Mouse (Mus musculus): ENCODE measurements around the gene Dhx58. TPM values are rescaled to one million over a fixed set of nuclear protein-coding genes. Genes with fewer than 3 reads are reported as not detected.

The Dhx58 gene
- polyA plus RNA-seq, 1 experiment from 2014 or later = 9.8 TPM

DNA sequence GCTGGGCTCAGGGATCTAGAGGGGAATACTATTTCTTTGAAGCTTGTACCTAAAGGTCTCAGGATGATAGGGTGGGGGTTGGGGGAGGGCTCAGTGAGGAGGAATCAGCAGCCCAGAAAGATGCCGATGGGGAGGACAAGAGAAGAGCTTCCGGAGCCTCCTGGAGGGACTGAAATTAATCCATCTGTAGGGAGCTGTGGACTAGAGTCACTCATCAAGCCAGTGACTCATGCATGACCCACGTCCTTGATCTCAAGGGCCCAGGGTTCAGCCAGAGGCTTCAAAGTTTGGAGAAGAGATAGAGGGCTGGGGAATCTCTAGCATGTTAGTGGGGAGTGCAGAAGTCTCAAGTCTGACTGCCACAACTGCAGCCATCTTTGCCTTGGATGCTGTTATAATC, 52.3 kb downstream of the Dhx58 start:
- H3K27me3 ChIP-seq (replicated peaks; ENCODE audit: control insufficient read depth, insufficient read depth, low read length) = peaks cover 18% of the 10 kb centered on the region
- TF ChIP-seq CTCF (IDR thresholded peaks at IDR 0.05; ENCODE audit: low read depth) = no peak
- no peak overlapping the region for H3K27ac ChIP-seq (ENCODE audit: low read depth, low read length)
- ATAC-seq = no peak
- H3K4me1 ChIP-seq (replicated peaks; ENCODE audit: control insufficient read depth, insufficient read depth, low read length) = no peaks in the 10 kb centered on the region
- no peak overlapping the region for H3K4me2 ChIP-seq (replicated peaks; ENCODE audit: low read depth)
- no peaks in the 10 kb centered on the region for H3K36me3 ChIP-seq (ENCODE audit: control insufficient read depth, insufficient read depth)
- no peak overlapping the region for H3K9ac ChIP-seq (ENCODE audit: low read depth, low read length)
- WGBS = 27% methylated on average over 3 of the region's 3 CpGs
- no peaks in the 10 kb centered on the region for H3K9me3 ChIP-seq (ENCODE audit: control insufficient read depth)
- no peak overlapping the region for H3K4me3 ChIP-seq (ENCODE audit: low read depth, low read length)

GRCm38 (mm10) chr11:100651205-100651604, 52.9 kb downstream of the Dhx58 start:
- Histone ChIP-seq H3K4me2 (replicated peaks; ENCODE audit: low read depth) (no peak overlapping the region), H3K27me3 (replicated peaks; ENCODE audit: control insufficient read depth, insufficient read depth, low read length) (peaks cover 18% of the 10 kb centered on the region), H3K9me3 (ENCODE audit: control insufficient read depth) (no peaks in the 10 kb centered on the region), H3K27ac (ENCODE audit: low read depth, low read length) (no peak overlapping the region), H3K36me3 (ENCODE audit: control insufficient read depth, insufficient read depth) (no peaks in the 10 kb centered on the region), H3K9ac (ENCODE audit: low read depth, low read length) (no peak overlapping the region), H3K4me1 (replicated peaks; ENCODE audit: control insufficient read depth, insufficient read depth, low read length) (no peaks in the 10 kb centered on the region), H3K4me3 (ENCODE audit: low read depth, low read length) (no peak overlapping the region)
- ATAC-seq = no peak
- no peak for TF ChIP-seq CTCF (IDR thresholded peaks at IDR 0.05; ENCODE audit: low read depth)
- WGBS = 10% methylated on average over 8 of the region's 8 CpGs

DNA sequence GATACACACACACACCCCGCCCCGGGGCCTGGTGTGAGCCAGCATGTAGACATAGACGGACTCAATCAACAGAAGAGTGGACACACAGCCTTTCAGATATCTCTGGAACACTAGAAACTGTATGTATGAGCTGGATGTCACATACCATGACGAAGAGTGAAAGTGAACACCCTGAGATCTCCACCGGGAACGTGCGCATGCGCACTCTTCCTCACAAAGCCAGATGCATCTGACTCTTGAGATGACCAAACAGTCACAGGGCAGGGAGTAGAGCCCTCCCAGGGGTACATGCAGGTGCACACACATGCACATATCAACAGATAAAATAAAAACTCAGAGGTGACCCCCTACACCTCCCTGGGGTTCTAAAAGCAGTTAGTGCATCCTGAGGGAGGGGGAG, 55.7 kb downstream of the Dhx58 start:
- Histone ChIP-seq H3K27ac (ENCODE audit: low read depth, low read length) (no peak overlapping the region), H3K27me3 (replicated peaks; ENCODE audit: control insufficient read depth, insufficient read depth, low read length) (peaks cover 18% of the 10 kb centered on the region), H3K9me3 (ENCODE audit: control insufficient read depth) (no peaks in the 10 kb centered on the region), H3K9ac (ENCODE audit: low read depth, low read length) (no peak overlapping the region), H3K4me1 (replicated peaks; ENCODE audit: control insufficient read depth, insufficient read depth, low read length) (no peaks in the 10 kb centered on the region), H3K36me3 (ENCODE audit: control insufficient read depth, insufficient read depth) (no peaks in the 10 kb centered on the region), H3K4me3 (ENCODE audit: low read depth, low read length) (no peak overlapping the region), H3K4me2 (replicated peaks; ENCODE audit: low read depth) (no peak overlapping the region)
- no peak for ATAC-seq
- TF ChIP-seq CTCF (IDR thresholded peaks at IDR 0.05; ENCODE audit: low read depth) = no peak
- WGBS = 81% methylated on average over 8 of the region's 8 CpGs

GRCm38 (mm10) chr11:100646265-100646664, 57.8 kb downstream of the Dhx58 start:
- Histone ChIP-seq H3K27me3 (replicated peaks; ENCODE audit: control insufficient read depth, insufficient read depth, low read length) (peaks cover 18% of the 10 kb centered on the region), H3K4me1 (replicated peaks; ENCODE audit: control insufficient read depth, insufficient read depth, low read length) (no peaks in the 10 kb centered on the region), H3K9me3 (ENCODE audit: control insufficient read depth) (no peaks in the 10 kb centered on the region), H3K36me3 (ENCODE audit: control insufficient read depth, insufficient read depth) (no peaks in the 10 kb centered on the region), H3K9ac (ENCODE audit: low read depth, low read length) (no peak overlapping the region), H3K27ac (ENCODE audit: low read depth, low read length) (no peak overlapping the region), H3K4me3 (ENCODE audit: low read depth, low read length) (no peak overlapping the region), H3K4me2 (replicated peaks; ENCODE audit: low read depth) (no peak overlapping the region)
- 13% methylated on average over 1 of the region's 1 CpGs for WGBS
- peak; percentile 81 for TF ChIP-seq CTCF (IDR thresholded peaks at IDR 0.05; ENCODE audit: low read depth)
- ATAC-seq = no peak

Other genes with a start within 250 kb of the Dhx58 start
- 1.8 and 1.9 TPM in 2 replicates for gene Klhl11, start 231.5 kb downstream of the Dhx58 start, polyA plus RNA-seq (2015; fragmentation: Nextera tagmentation; extraction: Ambion mirVana)
- gene Acly, start 176.3 kb downstream of the Dhx58 start, polyA plus RNA-seq (2015; fragmentation: Nextera tagmentation; extraction: Ambion mirVana) = 29.3 and 29.5 TPM in 2 replicates
- 0.18 and 0.22 TPM in 2 replicates for gene Ttc25, start 158.7 kb downstream of the Dhx58 start, polyA plus RNA-seq (2015; fragmentation: Nextera tagmentation; extraction: Ambion mirVana)
- 15.6 and 16.3 TPM in 2 replicates for gene Cnp, start 129.4 kb downstream of the Dhx58 start, polyA plus RNA-seq (2015; fragmentation: Nextera tagmentation; extraction: Ambion mirVana)
- 52.2 and 55.7 TPM in 2 replicates for gene Nkiras2, start 85.0 kb downstream of the Dhx58 start, polyA plus RNA-seq (2015; fragmentation: Nextera tagmentation; extraction: Ambion mirVana)
- gene Dnajc7, start 84.1 kb downstream of the Dhx58 start, polyA plus RNA-seq (2015; fragmentation: Nextera tagmentation; extraction: Ambion mirVana) = 72.9 and 80.2 TPM in 2 replicates
- 0.09 and 0.20 TPM in 2 replicates for gene Zfp385c, start 11.8 kb downstream of the Dhx58 start, polyA plus RNA-seq (2015; fragmentation: Nextera tagmentation; extraction: Ambion mirVana)
- gene Kat2a, start 8.2 kb upstream of the Dhx58 start, polyA plus RNA-seq (2015; fragmentation: Nextera tagmentation; extraction: Ambion mirVana) = 11.8 and 12.3 TPM in 2 replicates
- 0.44 and 0.65 TPM in 2 replicates for gene Hspb9, start 9.6 kb upstream of the Dhx58 start, polyA plus RNA-seq (2015; fragmentation: Nextera tagmentation; extraction: Ambion mirVana)
- 62.2 and 62.7 TPM in 2 replicates for gene Rab5c, start 33.9 kb upstream of the Dhx58 start, polyA plus RNA-seq (2015; fragmentation: Nextera tagmentation; extraction: Ambion mirVana)
- 0.04 and 0.12 TPM in 2 replicates for gene Kcnh4, start 55.7 kb upstream of the Dhx58 start, polyA plus RNA-seq (2015; fragmentation: Nextera tagmentation; extraction: Ambion mirVana)
- gene Hcrt, start 58.7 kb upstream of the Dhx58 start, polyA plus RNA-seq (2015; fragmentation: Nextera tagmentation; extraction: Ambion mirVana) = not detected in 2 replicates
- 5.2 and 5.5 TPM in 2 replicates for gene Ghdc, start 66.7 kb upstream of the Dhx58 start, polyA plus RNA-seq (2015; fragmentation: Nextera tagmentation; extraction: Ambion mirVana)
- 13.0 and 13.3 TPM in 2 replicates for gene Stat5b, start 146.5 kb upstream of the Dhx58 start, polyA plus RNA-seq (2015; fragmentation: Nextera tagmentation; extraction: Ambion mirVana)
- 4.8 TPM in 2 replicates for gene Stat5a, start 155.1 kb upstream of the Dhx58 start, polyA plus RNA-seq (2015; fragmentation: Nextera tagmentation; extraction: Ambion mirVana)
- gene Stat3, start 235.3 kb upstream of the Dhx58 start, polyA plus RNA-seq (2015; fragmentation: Nextera tagmentation; extraction: Ambion mirVana) = 61.2 and 68.6 TPM in 2 replicates